Mouse (Mus musculus) hindbrain, embryonic 13.5 days (tissue): ENCODE data around the gene Dock11. TPM values are rescaled to one million over a fixed set of nuclear protein-coding genes. Genes with fewer than 3 reads are reported as not detected.

ENCODE experiments used
- ATAC-seq: fragments of 200-750 bp; cut with Nextera tagmentation; 2 replicates; pipeline ENCODE4 v1.8.0; 2017; ENCODE audit warnings: moderate TSS enrichment; ENCODE audit not compliant: low FRiP score
- H3K27ac ChIP-seq: fragments of 300-500 bp; sonication (generic); 2 replicates; pipeline ENCODE4 v1.5.1; 2015; ENCODE audit warnings: inconsistent platforms, mild to moderate bottlenecking, moderate library complexity
- H3K27me3 ChIP-seq: fragments of 300-500 bp; sonication (generic); 2 replicates; pipeline ENCODE4 v1.6.1; 2015; ENCODE audit warnings: mild to moderate bottlenecking, inconsistent platforms
- H3K36me3 ChIP-seq: fragments of 300-500 bp; sonication (generic); 2 replicates; pipeline ENCODE4 v1.6.1; 2015; ENCODE audit warnings: mild to moderate bottlenecking, inconsistent platforms
- H3K4me1 ChIP-seq: fragments of 300-500 bp; sonication (generic); replicated peaks from 2 replicates; pipeline ENCODE4 v1.6.1; 2015; ENCODE audit warnings: inconsistent platforms
- H3K4me2 ChIP-seq: fragments of 300-500 bp; sonication (generic); 2 replicates; pipeline ENCODE4 v1.6.1; 2015; ENCODE audit warnings: inconsistent platforms, mild to moderate bottlenecking, moderate library complexity
- H3K4me3 ChIP-seq: fragments of 300-500 bp; sonication (generic); 2 replicates; pipeline ENCODE4 v1.5.1; 2015; ENCODE audit warnings: mild to moderate bottlenecking, inconsistent platforms
- H3K9ac ChIP-seq: fragments of 300-500 bp; sonication (generic); 2 replicates; pipeline ENCODE4 v1.6.1; 2015; ENCODE audit warnings: mild to moderate bottlenecking, inconsistent platforms
- H3K9me3 ChIP-seq: fragments of 300-500 bp; sonication (generic); 2 replicates; pipeline ENCODE4 v1.6.1; 2016; ENCODE audit warnings: inconsistent platforms
- WGBS: fragments of 180-500 bp; shearing (Covaris S2); methylation state at CpG from one replicate; pipeline ENCODE4 v1.1.7; 2015; 5-methylcytosine and 5-hydroxymethylcytosine counted together
- polyA plus RNA-seq: library from polyadenylated mRNA; unstranded; fragments of >200 nt; fragmentation: Nextera tagmentation; extraction: Ambion mirVana; gene quantifications from 2 replicates; pipeline ENCODE4 v1.2.1, GENCODE M21; 2015

Gene Dock11
- 14.4 and 15.8 TPM in 2 replicates for polyA plus RNA-seq

- Histone ChIP-seq H3K36me3 (no peaks in the 10 kb centered on the region), H3K9me3 (no peaks in the 10 kb centered on the region), H3K9ac (peak within 1 kb of the TSS; percentile 78), H3K4me1 (peaks cover 17% of the 10 kb centered on the region), H3K4me2 (peak within 1 kb of the TSS; percentile 60), H3K27ac (peak within 1 kb of the TSS; percentile 89), H3K27me3 (no peaks in the 10 kb centered on the region), H3K4me3 (peak within 1 kb of the TSS; percentile 60)
- WGBS: 18% methylated on average over 25 of the region's 38 CpGs
- ATAC-seq: peak; percentile 89
These were observed at the start of gene Dock11 for GRCm38 (mm10) chrX:35888087-35888895. Dock11 (plus strand) TSS chrX:35888832.

- no peak overlapping the region for H3K4me3 ChIP-seq
- no peak for ATAC-seq
- no peak overlapping the region for H3K27ac ChIP-seq
- no peaks in the 10 kb centered on the region for H3K9me3 ChIP-seq
- no peak overlapping the region for H3K4me2 ChIP-seq
- 47% methylated on average over 1 of the region's 1 CpGs for WGBS
- no peak overlapping the region for H3K9ac ChIP-seq
- H3K36me3 ChIP-seq: no peaks in the 10 kb centered on the region
- no peaks in the 10 kb centered on the region for H3K4me1 ChIP-seq
- H3K27me3 ChIP-seq: no peaks in the 10 kb centered on the region
These were observed 8.9 kb upstream of the Dock11 start for GRCm38 (mm10) chrX:35879703-35880102.

GRCm38 (mm10) chrX:35888945-35889799 lies 540 bp downstream of the Dock11 start:
- Histone ChIP-seq H3K36me3 (no peaks in the 10 kb centered on the region), H3K4me2 (peak overlapping the region; percentile 60), H3K4me3 (peak overlapping the region; percentile 60), H3K9me3 (no peaks in the 10 kb centered on the region), H3K27ac (peak overlapping the region; percentile 89), H3K4me1 (peaks cover 17% of the 10 kb centered on the region), H3K27me3 (no peaks in the 10 kb centered on the region), H3K9ac (peak overlapping the region; percentile 78)
- peak; percentile 80 for ATAC-seq
- 9% methylated on average over 52 of the region's 58 CpGs for WGBS

- H3K36me3 ChIP-seq: no peaks in the 10 kb centered on the region
- H3K9ac ChIP-seq: peak overlapping the region; percentile 78
- peak overlapping the region; percentile 60 for H3K4me2 ChIP-seq
- WGBS: 19% methylated on average over 8 of the region's 8 CpGs
- peak overlapping the region; percentile 60 for H3K4me3 ChIP-seq
- H3K27ac ChIP-seq: peak overlapping the region; percentile 89
- ATAC-seq: peak; percentile 45
- H3K27me3 ChIP-seq: no peaks in the 10 kb centered on the region
- peaks cover 17% of the 10 kb centered on the region for H3K4me1 ChIP-seq
- no peaks in the 10 kb centered on the region for H3K9me3 ChIP-seq
These were observed 1.1 kb downstream of the Dock11 start for GRCm38 (mm10) chrX:35889800-35890106.

GRCm38 (mm10) chrX:35891534-35892125 lies 3.0 kb downstream of the Dock11 start:
- no peaks in the 10 kb centered on the region for H3K9me3 ChIP-seq
- ATAC-seq: no peak
- 49% methylated on average over 5 of the region's 5 CpGs for WGBS
- H3K27ac ChIP-seq: no peak overlapping the region
- no peak overlapping the region for H3K4me2 ChIP-seq
- H3K27me3 ChIP-seq: no peaks in the 10 kb centered on the region
- no peaks in the 10 kb centered on the region for H3K36me3 ChIP-seq
- H3K9ac ChIP-seq: no peak overlapping the region
- H3K4me1 ChIP-seq: peaks cover 17% of the 10 kb centered on the region
- H3K4me3 ChIP-seq: no peak overlapping the region

- ATAC-seq: no peak
- WGBS: 53% methylated on average over 5 of the region's 5 CpGs
- H3K4me3 ChIP-seq: no peak overlapping the region
These were observed 3.7 kb downstream of the Dock11 start for GRCm38 (mm10) chrX:35892377-35892776.

GRCm38 (mm10) chrX:35897648-35898500 lies 9.2 kb downstream of the Dock11 start:
- 86% methylated on average over 11 of the region's 11 CpGs for WGBS
- H3K27me3 ChIP-seq: no peaks in the 10 kb centered on the region
- no peaks in the 10 kb centered on the region for H3K9me3 ChIP-seq
- no peaks in the 10 kb centered on the region for H3K36me3 ChIP-seq
- H3K9ac ChIP-seq: no peak overlapping the region
- H3K4me1 ChIP-seq: no peaks in the 10 kb centered on the region
- H3K27ac ChIP-seq: no peak overlapping the region
- no peak overlapping the region for H3K4me3 ChIP-seq
- H3K4me2 ChIP-seq: no peak overlapping the region
- no peak for ATAC-seq

More at GRCm38 (mm10) chrX:35892377-35892776, 3.7 kb downstream of the Dock11 start:
- Histone ChIP-seq H3K27ac (no peak overlapping the region), H3K36me3 (no peaks in the 10 kb centered on the region), H3K9me3 (no peaks in the 10 kb centered on the region), H3K4me2 (no peak overlapping the region), H3K27me3 (no peaks in the 10 kb centered on the region), H3K9ac (no peak overlapping the region), H3K4me1 (peaks cover 17% of the 10 kb centered on the region)

- H3K9ac ChIP-seq: no peak overlapping the region
- no peak overlapping the region for H3K4me3 ChIP-seq
- H3K36me3 ChIP-seq: no peaks in the 10 kb centered on the region
- H3K27me3 ChIP-seq: no peaks in the 10 kb centered on the region
- H3K9me3 ChIP-seq: no peaks in the 10 kb centered on the region
- H3K4me1 ChIP-seq: no peaks in the 10 kb centered on the region
- no peak for ATAC-seq
- no peak overlapping the region for H3K27ac ChIP-seq
- WGBS: 94% methylated on average over 2 of the region's 2 CpGs
- no peak overlapping the region for H3K4me2 ChIP-seq
These were observed 9.8 kb downstream of the Dock11 start for GRCm38 (mm10) chrX:35898501-35898766.

GRCm38 (mm10) chrX:35904352-35904751 lies 15.7 kb downstream of the Dock11 start:
- no peak overlapping the region for H3K9ac ChIP-seq
- H3K36me3 ChIP-seq: no peaks in the 10 kb centered on the region
- no peak for ATAC-seq
- no peaks in the 10 kb centered on the region for H3K4me1 ChIP-seq
- H3K9me3 ChIP-seq: no peaks in the 10 kb centered on the region
- WGBS: 71% methylated on average over 7 of the region's 7 CpGs
- H3K4me3 ChIP-seq: no peak overlapping the region
- no peak overlapping the region for H3K4me2 ChIP-seq
- no peaks in the 10 kb centered on the region for H3K27me3 ChIP-seq
- H3K27ac ChIP-seq: no peak overlapping the region

- no peak for ATAC-seq
- H3K36me3 ChIP-seq: no peaks in the 10 kb centered on the region
- H3K27me3 ChIP-seq: no peaks in the 10 kb centered on the region
- 79% methylated on average over 4 of the region's 4 CpGs for WGBS
- no peak overlapping the region for H3K4me2 ChIP-seq
- no peaks in the 10 kb centered on the region for H3K4me1 ChIP-seq
- no peak overlapping the region for H3K4me3 ChIP-seq
- no peaks in the 10 kb centered on the region for H3K9me3 ChIP-seq
- no peak overlapping the region for H3K9ac ChIP-seq
- no peak overlapping the region for H3K27ac ChIP-seq
These were observed 18.2 kb downstream of the Dock11 start for GRCm38 (mm10) chrX:35906696-35907330.

- Histone ChIP-seq H3K4me1 (no peaks in the 10 kb centered on the region), H3K27ac (no peak overlapping the region)
- 92% methylated on average over 2 of the region's 2 CpGs for WGBS
These were observed 30.9 kb downstream of the Dock11 start for GRCm38 (mm10) chrX:35919558-35919957.

More at GRCm38 (mm10) chrX:35919558-35919957, 30.9 kb downstream of the Dock11 start:
- H3K9me3 ChIP-seq: no peaks in the 10 kb centered on the region
- no peaks in the 10 kb centered on the region for H3K36me3 ChIP-seq
- no peak overlapping the region for H3K9ac ChIP-seq
- no peak overlapping the region for H3K4me3 ChIP-seq
- H3K4me2 ChIP-seq: no peak overlapping the region
- H3K27me3 ChIP-seq: no peaks in the 10 kb centered on the region
- ATAC-seq: no peak
